Mouse (Mus musculus): ENCODE data around the gene Unc13b. TPM values are rescaled to one million over a fixed set of nuclear protein-coding genes. Genes with fewer than 3 reads are reported as not detected.

Unc13b gene
- polyA plus RNA-seq, 1 experiment from 2014 or later = 10.2 TPM

- Histone ChIP-seq H3K9ac (ENCODE audit: low read length) (no peak overlapping the region), H3K27ac (ENCODE audit: low read depth) (no peak overlapping the region), H3K9me3 (ENCODE audit: control insufficient read depth, low read length) (no peaks in the 10 kb centered on the region), H3K4me1 (replicated peaks; ENCODE audit: control insufficient read depth, insufficient read depth, low read length) (0 out of 2 replicates have a peak, but pooled peaks cover 3% of the 10 kb centered on the region), H3K4me2 (ENCODE audit: low read length) (peak overlapping the region; percentile 93), H3K4me3 (ENCODE audit: low read depth, low read length) (peak overlapping the region; percentile 52), H3K27me3 (replicated peaks; ENCODE audit: control insufficient read depth, insufficient read depth, low read length) (peaks cover 26% of the 10 kb centered on the region), H3K36me3 (ENCODE audit: control insufficient read depth, insufficient read depth, low read length) (no peaks in the 10 kb centered on the region)
- DNase-seq (ENCODE audit: low spot score) (no peak), ATAC-seq (replicated peaks; ENCODE audit: low FRiP score, low TSS enrichment, low read depth) (no peak)
- WGBS = 21% methylated on average over 8 of the region's 8 CpGs
Measured at GRCm38 (mm10) chr4:43058392-43058752, 381 bp upstream of the Unc13b start.

GRCm38 (mm10) chr4:43059697-43060096, 944 bp downstream of the Unc13b start:
- no peak for DNase-seq (ENCODE audit: low spot score)
- ATAC-seq (replicated peaks; ENCODE audit: low FRiP score, low TSS enrichment, low read depth) = no peak
- 41% methylated on average over 3 of the region's 3 CpGs for WGBS
- Histone ChIP-seq H3K9me3 (ENCODE audit: control insufficient read depth, low read length) (no peaks in the 10 kb centered on the region), H3K36me3 (ENCODE audit: control insufficient read depth, insufficient read depth, low read length) (no peaks in the 10 kb centered on the region), H3K4me3 (ENCODE audit: low read depth, low read length) (peak overlapping the region; percentile 52), H3K9ac (ENCODE audit: low read length) (no peak overlapping the region), H3K4me1 (replicated peaks; ENCODE audit: control insufficient read depth, insufficient read depth, low read length) (0 out of 2 replicates have a peak, but pooled peaks cover 3% of the 10 kb centered on the region), H3K27me3 (replicated peaks; ENCODE audit: control insufficient read depth, insufficient read depth, low read length) (peaks cover 26% of the 10 kb centered on the region), H3K4me2 (ENCODE audit: low read length) (peak overlapping the region; percentile 93), H3K27ac (ENCODE audit: low read depth) (no peak overlapping the region)

- WGBS = 61% methylated on average over 3 of the region's 3 CpGs
- no peak for ATAC-seq (replicated peaks; ENCODE audit: low FRiP score, low TSS enrichment, low read depth)
- no peak overlapping the region for H3K9ac ChIP-seq (ENCODE audit: low read length)
- H3K27me3 ChIP-seq (replicated peaks; ENCODE audit: control insufficient read depth, insufficient read depth, low read length) = peaks cover 26% of the 10 kb centered on the region
- 0 out of 2 replicates have a peak, but pooled peaks cover 3% of the 10 kb centered on the region for H3K4me1 ChIP-seq (replicated peaks; ENCODE audit: control insufficient read depth, insufficient read depth, low read length)
- H3K4me2 ChIP-seq (ENCODE audit: low read length) = no peak overlapping the region; the same call in 1 of the 2 replicates
- H3K9me3 ChIP-seq (ENCODE audit: control insufficient read depth, low read length) = no peaks in the 10 kb centered on the region
- no peak overlapping the region for H3K27ac ChIP-seq (ENCODE audit: low read depth)
- H3K4me3 ChIP-seq (ENCODE audit: low read depth, low read length) = 0 out of 2 replicates have a peak overlapping the region, but pooled peaks have one; percentile 52
- no peaks in the 10 kb centered on the region for H3K36me3 ChIP-seq (ENCODE audit: control insufficient read depth, insufficient read depth, low read length)
- no peak for DNase-seq (ENCODE audit: low spot score)
Measured at GRCm38 (mm10) chr4:43060286-43060685, 1.5 kb downstream of the Unc13b start.

GRCm38 (mm10) chr4:43065471-43065870, 6.7 kb downstream of the Unc13b start:
- H3K4me2 ChIP-seq (ENCODE audit: low read length) = no peak overlapping the region
- no peak for DNase-seq (ENCODE audit: low spot score)
- ATAC-seq (replicated peaks; ENCODE audit: low FRiP score, low TSS enrichment, low read depth) = no peak
- WGBS = 97% methylated on average over 4 of the region's 4 CpGs
- no peaks in the 10 kb centered on the region for H3K36me3 ChIP-seq (ENCODE audit: control insufficient read depth, insufficient read depth, low read length)
- H3K27ac ChIP-seq (ENCODE audit: low read depth) = no peak overlapping the region
- no peaks in the 10 kb centered on the region for H3K4me1 ChIP-seq (replicated peaks; ENCODE audit: control insufficient read depth, insufficient read depth, low read length)
- no peak overlapping the region for H3K9ac ChIP-seq (ENCODE audit: low read length)
- H3K4me3 ChIP-seq (ENCODE audit: low read depth, low read length) = no peak overlapping the region
- peaks cover 5% of the 10 kb centered on the region; the same call in 1 of the 2 replicates for H3K27me3 ChIP-seq (replicated peaks; ENCODE audit: control insufficient read depth, insufficient read depth, low read length)
- no peaks in the 10 kb centered on the region for H3K9me3 ChIP-seq (ENCODE audit: control insufficient read depth, low read length)

- DNase-seq (ENCODE audit: low spot score) = no peak
Measured at GRCm38 (mm10) chr4:43074923-43075322, 16.2 kb downstream of the Unc13b start.

GRCm38 (mm10) chr4:43078071-43078718, 19.4 kb downstream of the Unc13b start:
- Histone ChIP-seq H3K27me3 (replicated peaks; ENCODE audit: control insufficient read depth, insufficient read depth, low read length) (no peaks in the 10 kb centered on the region), H3K4me1 (replicated peaks; ENCODE audit: control insufficient read depth, insufficient read depth, low read length) (no peaks in the 10 kb centered on the region), H3K36me3 (ENCODE audit: control insufficient read depth, insufficient read depth, low read length) (no peaks in the 10 kb centered on the region), H3K27ac (ENCODE audit: low read depth) (no peak overlapping the region), H3K4me2 (ENCODE audit: low read length) (no peak overlapping the region), H3K4me3 (ENCODE audit: low read depth, low read length) (no peak overlapping the region), H3K9me3 (ENCODE audit: control insufficient read depth, low read length) (no peaks in the 10 kb centered on the region), H3K9ac (ENCODE audit: low read length) (no peak overlapping the region)
- WGBS = 67% methylated on average over 7 of the region's 7 CpGs
- DNase-seq (ENCODE audit: low spot score) (no peak), ATAC-seq (replicated peaks; ENCODE audit: low FRiP score, low TSS enrichment, low read depth) (no peak)

More at GRCm38 (mm10) chr4:43074923-43075322, 16.2 kb downstream of the Unc13b start:
- H3K4me2 ChIP-seq (ENCODE audit: low read length) = no peak overlapping the region
- H3K27ac ChIP-seq (ENCODE audit: low read depth) = no peak overlapping the region
- H3K9ac ChIP-seq (ENCODE audit: low read length) = no peak overlapping the region
- no peak for ATAC-seq (replicated peaks; ENCODE audit: low FRiP score, low TSS enrichment, low read depth)
- H3K9me3 ChIP-seq (ENCODE audit: control insufficient read depth, low read length) = no peaks in the 10 kb centered on the region
- H3K4me1 ChIP-seq (replicated peaks; ENCODE audit: control insufficient read depth, insufficient read depth, low read length) = no peaks in the 10 kb centered on the region
- no peaks in the 10 kb centered on the region for H3K36me3 ChIP-seq (ENCODE audit: control insufficient read depth, insufficient read depth, low read length)
- H3K27me3 ChIP-seq (replicated peaks; ENCODE audit: control insufficient read depth, insufficient read depth, low read length) = no peaks in the 10 kb centered on the region
- H3K4me3 ChIP-seq (ENCODE audit: low read depth, low read length) = no peak overlapping the region

GRCm38 (mm10) chr4:43082458-43082857, 23.7 kb downstream of the Unc13b start:
- ATAC-seq (replicated peaks; ENCODE audit: low FRiP score, low TSS enrichment, low read depth) (no peak), DNase-seq (ENCODE audit: low spot score) (no peak)
- Histone ChIP-seq H3K27me3 (replicated peaks; ENCODE audit: control insufficient read depth, insufficient read depth, low read length) (no peaks in the 10 kb centered on the region), H3K4me2 (ENCODE audit: low read length) (no peak overlapping the region), H3K27ac (ENCODE audit: low read depth) (no peak overlapping the region), H3K9ac (ENCODE audit: low read length) (no peak overlapping the region), H3K4me1 (replicated peaks; ENCODE audit: control insufficient read depth, insufficient read depth, low read length) (no peaks in the 10 kb centered on the region), H3K4me3 (ENCODE audit: low read depth, low read length) (no peak overlapping the region), H3K9me3 (ENCODE audit: control insufficient read depth, low read length) (no peaks in the 10 kb centered on the region), H3K36me3 (ENCODE audit: control insufficient read depth, insufficient read depth, low read length) (no peaks in the 10 kb centered on the region)
- WGBS = 61% methylated on average over 2 of the region's 2 CpGs

GRCm38 (mm10) chr4:43089950-43090349, 31.2 kb downstream of the Unc13b start:
- Histone ChIP-seq H3K9ac (ENCODE audit: low read length) (no peak overlapping the region), H3K4me3 (ENCODE audit: low read depth, low read length) (no peak overlapping the region), H3K27me3 (replicated peaks; ENCODE audit: control insufficient read depth, insufficient read depth, low read length) (no peaks in the 10 kb centered on the region), H3K4me1 (replicated peaks; ENCODE audit: control insufficient read depth, insufficient read depth, low read length) (no peaks in the 10 kb centered on the region), H3K9me3 (ENCODE audit: control insufficient read depth, low read length) (no peaks in the 10 kb centered on the region), H3K4me2 (ENCODE audit: low read length) (no peak overlapping the region), H3K36me3 (ENCODE audit: control insufficient read depth, insufficient read depth, low read length) (no peaks in the 10 kb centered on the region), H3K27ac (ENCODE audit: low read depth) (no peak overlapping the region)
- no peak for ATAC-seq (replicated peaks; ENCODE audit: low FRiP score, low TSS enrichment, low read depth)
- no peak for DNase-seq (ENCODE audit: low spot score)
- WGBS = 85% methylated on average over 2 of the region's 2 CpGs

- Histone ChIP-seq H3K4me3 (ENCODE audit: low read depth, low read length) (no peak overlapping the region), H3K4me2 (ENCODE audit: low read length) (no peak overlapping the region), H3K36me3 (ENCODE audit: control insufficient read depth, insufficient read depth, low read length) (no peaks in the 10 kb centered on the region), H3K27me3 (replicated peaks; ENCODE audit: control insufficient read depth, insufficient read depth, low read length) (no peaks in the 10 kb centered on the region), H3K27ac (ENCODE audit: low read depth) (no peak overlapping the region), H3K9ac (ENCODE audit: low read length) (no peak overlapping the region), H3K4me1 (replicated peaks; ENCODE audit: control insufficient read depth, insufficient read depth, low read length) (no peaks in the 10 kb centered on the region), H3K9me3 (ENCODE audit: control insufficient read depth, low read length) (no peaks in the 10 kb centered on the region)
- ATAC-seq (replicated peaks; ENCODE audit: low FRiP score, low TSS enrichment, low read depth) = no peak
- WGBS = 58% methylated on average over 4 of the region's 4 CpGs
- no peak for DNase-seq (ENCODE audit: low spot score)
Measured at GRCm38 (mm10) chr4:43091183-43091582, 32.4 kb downstream of the Unc13b start.

Data from intestine, embryonic 14.5 days (tissue).